Mouse (Mus musculus): Measurements from ENCODE around the gene Pkp4. TPM values are rescaled to one million over a fixed set of nuclear protein-coding genes. Genes with fewer than 3 reads are reported as not detected.
A peak's percentile ranks its signal among the peaks of the same experiment; 100 is the strongest.

Pkp4 gene
- polyA plus RNA-seq, 2 experiments, result 5.2 to 8.9 TPM

DNA sequence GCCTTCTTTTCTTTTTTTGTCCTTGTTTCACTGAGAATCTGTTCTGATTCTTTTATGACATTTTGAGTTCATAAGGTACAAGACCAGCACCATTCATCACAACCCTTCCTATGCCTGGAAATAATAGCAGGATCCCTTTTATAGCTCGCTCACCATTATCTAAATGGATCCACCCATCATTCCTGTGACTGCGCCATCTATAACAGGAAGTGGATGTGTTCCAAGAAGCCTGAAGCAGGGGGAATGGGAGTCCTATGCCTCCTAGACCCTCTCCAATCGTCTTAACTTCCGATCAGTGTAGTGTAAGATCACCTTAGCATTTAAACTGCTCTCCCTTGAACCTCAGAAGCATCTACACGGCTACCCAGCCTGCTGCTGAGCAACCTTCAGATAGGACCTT, 50.4 kb downstream of the Pkp4 start:
- WGBS (ENCODE audit: insufficient replicate concordance), result 67% methylated on average over 5 of the region's 5 CpGs
- no peak overlapping the region for H3K4me2 ChIP-seq (ENCODE audit: low read depth)
- peaks cover 0 to 2% of the 10 kb centered on the region in 2 experiments; a peak in 2 of 4 replicates for H3K4me1 ChIP-seq (replicated peaks; ENCODE audit: control insufficient read depth in 2 of 2, insufficient read depth in 2 of 2, low read length in 1 of 2)
- TF ChIP-seq CTCF (IDR thresholded peaks at IDR 0.05; ENCODE audit: low read depth) (no peak), EP300 (IDR thresholded peaks at IDR 0.05; ENCODE audit: low read depth) (no peak)
- ATAC-seq (ENCODE audit: insufficient read depth) (no peak), DNase-seq (ENCODE audit: low read depth in 3 of 3, low spot score in 3 of 3) (no peak)
- no peak overlapping the region for H3K27ac ChIP-seq
- no peaks in the 10 kb centered on the region for H3K27me3 ChIP-seq (ENCODE audit: control insufficient read depth, insufficient read depth, low read length)
- no peak overlapping the region for H3K9ac ChIP-seq (replicated peaks)
- H3K9me3 ChIP-seq (ENCODE audit: control insufficient read depth, low read length), result no peaks in the 10 kb centered on the region
- H3K4me3 ChIP-seq (ENCODE audit: insufficient read depth in 1 of 2, low read depth in 2 of 2, low read length in 2 of 2), result no peak overlapping the region
- H3K36me3 ChIP-seq (replicated peaks; ENCODE audit: control insufficient read depth, insufficient read depth, low read depth), result no peaks in the 10 kb centered on the region

DNA sequence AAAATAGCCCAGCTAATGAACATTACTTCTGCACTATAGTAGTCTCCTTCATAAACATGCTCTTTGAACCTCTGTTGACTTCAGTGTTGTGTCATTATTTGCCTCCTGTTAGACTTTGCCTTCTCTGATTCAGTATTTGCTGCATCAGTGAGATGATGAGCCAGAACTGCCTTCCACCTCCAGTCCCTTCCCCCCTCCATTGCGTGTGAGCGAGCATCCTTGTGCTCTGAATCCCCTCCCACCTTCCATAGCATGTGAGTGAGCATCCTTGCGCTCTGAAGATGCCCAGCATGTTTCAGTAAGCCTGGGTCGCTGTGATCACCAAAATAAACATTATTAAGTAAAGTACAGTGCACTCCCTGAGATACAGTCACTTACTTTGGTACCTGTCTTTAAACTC, 51.8 kb downstream of the Pkp4 start:
- DNase-seq (ENCODE audit: low read depth in 3 of 3, low spot score in 3 of 3) (peak in 1 of 3 experiments; percentile 9), ATAC-seq (ENCODE audit: insufficient read depth) (peak; percentile 37; the same call in 1 of the 2 replicates)
- H3K4me3 ChIP-seq (ENCODE audit: insufficient read depth in 1 of 2, low read depth in 2 of 2, low read length in 2 of 2), result no peak overlapping the region
- no peak overlapping the region for H3K9ac ChIP-seq (replicated peaks)
- no peak for TF ChIP-seq CTCF (IDR thresholded peaks at IDR 0.05; ENCODE audit: low read depth)
- TF ChIP-seq EP300 (IDR thresholded peaks at IDR 0.05; ENCODE audit: low read depth), result no peak
- no peaks in the 10 kb centered on the region for H3K9me3 ChIP-seq (ENCODE audit: control insufficient read depth, low read length)
- peaks cover 0 to 2% of the 10 kb centered on the region in 2 experiments; a peak in 2 of 4 replicates for H3K4me1 ChIP-seq (replicated peaks; ENCODE audit: control insufficient read depth in 2 of 2, insufficient read depth in 2 of 2, low read length in 1 of 2)
- H3K27me3 ChIP-seq (ENCODE audit: control insufficient read depth, insufficient read depth, low read length), result no peaks in the 10 kb centered on the region
- H3K4me2 ChIP-seq (ENCODE audit: low read depth), result no peak overlapping the region
- H3K27ac ChIP-seq, result no peak overlapping the region
- 69% methylated on average over 4 of the region's 4 CpGs for WGBS (ENCODE audit: insufficient replicate concordance)
- no peaks in the 10 kb centered on the region for H3K36me3 ChIP-seq (replicated peaks; ENCODE audit: control insufficient read depth, insufficient read depth, low read depth)

DNA sequence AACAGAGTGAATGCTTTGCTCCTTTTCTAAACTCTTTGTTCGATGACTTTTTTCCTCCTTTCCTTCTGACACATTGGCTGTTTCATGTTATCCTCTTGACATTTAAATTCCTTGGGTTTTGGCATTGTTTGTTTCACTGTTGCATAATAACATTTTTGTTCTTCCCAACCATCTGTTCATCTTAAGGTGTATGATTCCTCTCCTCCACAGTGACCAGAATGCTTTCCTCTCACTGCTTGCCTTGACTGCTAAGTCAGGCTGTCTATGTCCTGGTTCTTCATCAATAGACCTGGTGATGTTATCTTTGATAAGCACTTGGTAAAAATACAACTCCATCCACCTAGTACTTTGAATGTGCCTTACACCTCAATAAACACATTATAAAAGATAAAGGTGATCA, 52.2 kb downstream of the Pkp4 start:
- Histone ChIP-seq H3K4me3 (ENCODE audit: insufficient read depth in 1 of 2, low read depth in 2 of 2, low read length in 2 of 2) (no peak overlapping the region), H3K4me2 (ENCODE audit: low read depth) (no peak overlapping the region), H3K4me1 (replicated peaks; ENCODE audit: control insufficient read depth in 2 of 2, insufficient read depth in 2 of 2, low read length in 1 of 2) (peaks cover 0 to 2% of the 10 kb centered on the region in 2 experiments; a peak in 2 of 4 replicates), H3K27me3 (ENCODE audit: control insufficient read depth, insufficient read depth, low read length) (no peaks in the 10 kb centered on the region), H3K9me3 (ENCODE audit: control insufficient read depth, low read length) (no peaks in the 10 kb centered on the region), H3K36me3 (replicated peaks; ENCODE audit: control insufficient read depth, insufficient read depth, low read depth) (no peaks in the 10 kb centered on the region), H3K27ac (no peak overlapping the region), H3K9ac (replicated peaks) (no peak overlapping the region)
- WGBS (ENCODE audit: insufficient replicate concordance), result 92% methylated on average over 1 of the region's 1 CpGs
- no peak for DNase-seq (ENCODE audit: low read depth in 3 of 3, low spot score in 3 of 3)
- TF ChIP-seq CTCF (IDR thresholded peaks at IDR 0.05; ENCODE audit: low read depth) (no peak), EP300 (IDR thresholded peaks at IDR 0.05; ENCODE audit: low read depth) (no peak)
- no peak for ATAC-seq (ENCODE audit: insufficient read depth)

DNA sequence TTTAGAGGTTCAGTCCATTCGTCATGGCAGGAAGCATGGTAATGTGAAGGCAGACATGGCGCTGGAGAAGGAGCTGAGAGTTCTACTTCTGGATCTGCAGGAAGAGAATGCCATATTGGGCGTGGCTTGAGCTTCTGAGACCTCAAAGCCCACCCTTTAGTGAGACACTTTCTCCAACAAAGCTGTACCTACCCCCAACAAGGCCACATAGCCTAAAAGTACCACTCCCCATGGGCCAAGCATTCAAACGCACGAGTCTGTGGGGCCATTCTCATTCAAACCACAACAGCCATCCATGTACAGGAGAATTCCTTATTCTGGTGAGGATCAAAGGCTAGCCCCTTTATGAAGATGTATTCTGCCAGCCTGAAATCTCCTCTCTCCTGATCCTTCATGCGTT, 57.3 kb downstream of the Pkp4 start:
- no peak overlapping the region for H3K27ac ChIP-seq
- H3K4me1 ChIP-seq (replicated peaks; ENCODE audit: control insufficient read depth in 2 of 2, insufficient read depth in 2 of 2, low read length in 1 of 2), result peaks cover 0 to 4% of the 10 kb centered on the region in 2 experiments; a peak in 2 of 4 replicates
- no peak overlapping the region for H3K4me2 ChIP-seq (ENCODE audit: low read depth)
- no peak overlapping the region for H3K4me3 ChIP-seq (ENCODE audit: insufficient read depth in 1 of 2, low read depth in 2 of 2, low read length in 2 of 2)
- no peak for TF ChIP-seq CTCF (IDR thresholded peaks at IDR 0.05; ENCODE audit: low read depth)
- TF ChIP-seq EP300 (IDR thresholded peaks at IDR 0.05; ENCODE audit: low read depth), result no peak
- 80% methylated on average over 6 of the region's 6 CpGs for WGBS (ENCODE audit: insufficient replicate concordance)
- H3K27me3 ChIP-seq (ENCODE audit: control insufficient read depth, insufficient read depth, low read length), result no peaks in the 10 kb centered on the region
- H3K36me3 ChIP-seq (replicated peaks; ENCODE audit: control insufficient read depth, insufficient read depth, low read depth), result no peaks in the 10 kb centered on the region
- ATAC-seq (ENCODE audit: insufficient read depth) (no peak), DNase-seq (ENCODE audit: low read depth in 3 of 3, low spot score in 3 of 3) (no peak)
- H3K9me3 ChIP-seq (ENCODE audit: control insufficient read depth, low read length), result no peaks in the 10 kb centered on the region
- H3K9ac ChIP-seq (replicated peaks), result no peak overlapping the region

DNA sequence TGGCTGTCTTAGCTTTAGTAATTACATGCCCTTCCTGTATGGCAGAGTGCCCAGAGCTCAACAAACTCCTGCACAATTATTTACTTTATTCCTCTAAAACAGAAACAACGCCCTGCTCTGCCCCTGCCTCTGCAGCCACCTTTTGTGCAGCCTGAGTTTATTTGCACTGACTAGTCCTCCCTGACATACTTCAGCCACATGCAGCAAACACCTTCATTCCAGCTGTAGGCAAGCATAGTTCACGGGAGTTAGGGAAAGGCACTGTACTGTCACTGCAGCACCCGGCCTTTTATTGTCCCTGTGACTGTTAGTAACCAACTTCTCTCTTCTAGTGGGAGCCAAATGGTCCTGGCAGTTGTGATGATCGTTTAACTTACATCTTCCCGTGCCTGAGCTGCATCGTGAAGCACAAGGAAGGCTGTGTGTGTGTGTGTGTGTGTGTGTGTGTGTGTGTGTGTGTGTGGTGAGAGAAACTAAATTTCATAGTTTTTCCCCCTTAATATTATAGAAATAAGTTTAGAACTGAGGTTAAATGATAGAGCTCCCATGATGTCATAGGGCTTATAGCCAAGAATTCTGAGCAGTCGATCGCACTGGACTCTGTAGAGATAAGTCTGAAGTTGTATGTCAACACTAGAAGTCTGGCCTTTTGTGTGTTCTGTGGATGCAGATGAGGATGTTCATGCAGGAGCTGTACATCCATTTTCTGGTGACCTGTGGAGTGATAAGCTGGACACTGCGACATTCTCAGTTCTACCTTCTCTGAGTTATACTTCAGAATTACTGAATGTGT, 59.5 kb downstream of the Pkp4 start:
- ATAC-seq (ENCODE audit: insufficient read depth), result peak; percentile 31; the same call in 1 of the 2 replicates
- H3K4me2 ChIP-seq (ENCODE audit: low read depth), result no peak overlapping the region
- DNase-seq (ENCODE audit: low read depth in 3 of 3, low spot score in 3 of 3), result no peak
- H3K4me1 ChIP-seq (replicated peaks; ENCODE audit: control insufficient read depth in 2 of 2, insufficient read depth in 2 of 2, low read length in 1 of 2), result peaks cover 0 to 4% of the 10 kb centered on the region in 2 experiments; a peak in 2 of 4 replicates
- H3K27ac ChIP-seq, result no peak overlapping the region
- no peak overlapping the region for H3K9ac ChIP-seq (replicated peaks)
- H3K9me3 ChIP-seq (ENCODE audit: control insufficient read depth, low read length), result no peaks in the 10 kb centered on the region
- H3K36me3 ChIP-seq (replicated peaks; ENCODE audit: control insufficient read depth, insufficient read depth, low read depth), result no peaks in the 10 kb centered on the region
- 53% methylated on average over 9 of the region's 9 CpGs for WGBS (ENCODE audit: insufficient replicate concordance)
- H3K4me3 ChIP-seq (ENCODE audit: insufficient read depth in 1 of 2, low read depth in 2 of 2, low read length in 2 of 2), result no peak overlapping the region
- no peaks in the 10 kb centered on the region for H3K27me3 ChIP-seq (ENCODE audit: control insufficient read depth, insufficient read depth, low read length)
- TF ChIP-seq EP300 (IDR thresholded peaks at IDR 0.05; ENCODE audit: low read depth) (no peak), CTCF (IDR thresholded peaks at IDR 0.05; ENCODE audit: low read depth) (no peak)
